Mouse (Mus musculus): ENCODE measurements at regions not wholly inside any gene's neighbourhood (a gene's known extent, or its start where the extent isn't known, plus 50 kb on each side); places are given as distances from the start of the nearest gene placed in this dataset.

DNA sequence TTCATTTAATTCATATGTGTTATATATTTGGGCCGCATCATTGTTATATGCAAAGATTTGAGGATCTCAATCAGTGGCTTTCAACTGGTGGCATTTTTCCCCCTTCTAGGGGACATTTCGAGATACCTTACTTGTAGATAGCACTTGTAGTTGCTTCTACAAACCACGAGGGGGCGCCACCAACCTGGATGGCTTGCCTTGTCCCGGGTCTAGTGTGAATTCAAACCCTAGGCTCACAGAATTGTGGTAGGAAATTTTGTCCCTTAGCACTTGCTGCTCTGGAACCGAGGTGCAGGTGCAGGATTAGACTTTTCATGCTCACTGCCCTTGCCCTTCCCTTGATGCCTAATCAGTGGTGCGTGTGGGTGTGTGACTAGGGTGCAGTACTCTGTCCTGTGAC lies 252.2 kb downstream of the Uaca start:
- DNase-seq (ENCODE audit: low spot score), result peak; percentile 46

- DNase-seq (ENCODE audit: low spot score), result no peak
Measured at GRCm38 (mm10) chr9:61047289-61047688, 252.9 kb downstream of the Uaca start.

- no peak for DNase-seq (ENCODE audit: low spot score)
Measured at GRCm38 (mm10) chr9:61048576-61048975, 254.2 kb downstream of the Uaca start.

GRCm38 (mm10) chr9:61052621-61053020 lies 258.3 kb downstream of the Uaca start:
- DNase-seq (ENCODE audit: low spot score), result no peak

GRCm38 (mm10) chr9:61054427-61054826 lies 260.1 kb downstream of the Uaca start:
- no peak for DNase-seq (ENCODE audit: low spot score)

GRCm38 (mm10) chr9:61055392-61055791 lies 261.1 kb downstream of the Uaca start:
- DNase-seq (ENCODE audit: low spot score), result no peak

DNA sequence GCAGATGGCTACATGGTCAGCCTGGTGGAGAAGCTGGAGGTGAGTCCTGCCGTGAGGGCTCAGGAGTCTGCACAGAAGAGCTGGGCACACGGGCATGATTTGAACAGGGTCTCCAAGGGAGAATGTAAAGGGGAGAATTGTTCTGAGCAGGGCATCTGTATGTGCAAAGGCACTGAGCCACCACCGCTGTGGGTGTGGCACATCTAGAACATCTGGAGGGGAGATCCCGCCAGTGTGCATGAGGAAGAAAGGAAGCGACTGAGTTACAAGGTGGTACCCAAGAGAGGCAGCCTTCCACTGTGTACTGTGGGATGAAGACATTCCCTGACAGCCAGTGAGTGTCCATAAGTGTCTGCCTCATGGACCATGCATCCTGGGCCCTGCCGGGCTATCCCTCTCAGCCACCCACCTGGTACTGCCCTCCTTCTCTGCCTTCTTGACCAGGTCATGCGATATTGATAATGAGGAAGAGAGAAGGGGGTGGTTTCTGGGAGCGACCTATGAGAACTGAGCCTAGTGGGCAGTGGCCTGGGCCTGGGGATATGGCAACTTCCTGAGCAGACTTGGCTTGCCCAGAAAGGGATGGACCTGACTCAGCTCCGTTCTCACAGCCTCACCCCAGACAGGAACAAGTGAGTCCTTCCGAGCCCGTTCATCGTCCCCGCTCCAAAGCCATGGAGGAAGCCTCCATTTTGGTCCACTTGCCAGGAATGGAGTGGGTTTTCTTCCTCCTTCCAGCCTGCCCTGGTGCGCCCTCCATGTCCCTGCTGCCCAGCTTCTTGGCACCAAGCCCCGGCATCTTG lies 261.8 kb downstream of the Uaca start:
- no peak for DNase-seq (ENCODE audit: low spot score)

- DNase-seq (ENCODE audit: low spot score), result no peak
Measured at GRCm38 (mm10) chr9:61056731-61057270, 262.5 kb downstream of the Uaca start.

DNA sequence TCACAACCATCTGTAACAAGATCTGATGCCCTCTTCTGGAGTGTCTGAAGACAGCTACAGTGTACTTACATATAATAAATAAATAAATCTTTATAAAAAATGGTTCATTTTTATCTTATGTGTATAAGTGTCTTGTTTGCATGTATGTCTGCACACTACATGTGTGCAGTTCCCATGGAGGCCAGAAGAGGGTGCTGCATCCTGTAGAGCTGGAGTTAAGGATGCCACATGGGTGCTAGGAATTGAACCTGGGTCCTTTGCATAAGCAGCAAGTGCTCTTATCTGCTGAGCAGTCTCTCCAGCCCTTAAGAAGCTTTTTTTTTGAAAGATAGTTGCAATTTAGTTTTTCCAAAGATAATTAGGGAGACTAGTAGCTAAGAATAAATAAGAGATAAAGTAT lies 264.9 kb downstream of the Uaca start:
- no peak for DNase-seq (ENCODE audit: low spot score)

GRCm38 (mm10) chr9:61060958-61061357 lies 266.6 kb downstream of the Uaca start:
- no peak for DNase-seq (ENCODE audit: low spot score)

- no peak for DNase-seq (ENCODE audit: low spot score)
Measured at GRCm38 (mm10) chr9:61064714-61065305, 270.5 kb downstream of the Uaca start.

DNA sequence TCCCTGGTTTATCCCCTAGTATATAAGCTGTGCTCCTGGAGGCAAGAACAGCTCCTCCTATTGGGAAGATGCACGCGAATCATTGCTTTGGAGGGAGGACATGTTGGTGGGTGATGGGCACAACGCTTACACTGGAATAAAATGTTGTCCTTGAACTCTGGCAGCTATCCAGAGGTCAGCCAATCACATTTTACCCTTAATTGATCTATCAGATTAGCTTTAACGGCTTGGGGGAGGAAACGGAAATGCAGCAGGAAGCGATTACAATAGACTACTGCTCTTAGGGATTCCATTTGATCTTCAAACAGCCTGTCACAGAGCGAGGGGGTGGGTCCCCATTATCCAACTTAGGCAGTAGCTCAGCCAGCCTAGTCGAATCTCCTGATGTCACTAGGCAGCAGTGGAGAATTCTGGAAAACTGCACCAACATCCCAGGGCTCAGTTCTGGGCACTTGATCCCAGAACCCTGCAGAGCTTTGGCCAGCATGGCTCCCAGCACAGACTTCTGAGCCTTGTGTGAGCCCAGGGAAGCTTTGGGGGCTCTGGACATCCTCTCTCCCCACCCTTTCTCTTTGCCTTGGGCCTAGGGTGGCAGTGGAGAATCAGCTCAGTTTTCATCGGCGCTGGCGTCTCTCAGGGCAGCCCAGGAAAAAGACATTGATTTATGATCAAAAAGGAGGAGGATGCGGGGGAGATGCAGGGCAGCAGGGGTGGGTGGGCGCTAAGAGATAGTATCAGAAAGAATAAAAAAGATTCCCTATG lies 275.4 kb downstream of the Uaca start:
- DNase-seq (ENCODE audit: low spot score), result no peak

- no peak for DNase-seq (ENCODE audit: low spot score)
Measured at GRCm38 (mm10) chr9:61070315-61070707, 276.0 kb downstream of the Uaca start.

DNA sequence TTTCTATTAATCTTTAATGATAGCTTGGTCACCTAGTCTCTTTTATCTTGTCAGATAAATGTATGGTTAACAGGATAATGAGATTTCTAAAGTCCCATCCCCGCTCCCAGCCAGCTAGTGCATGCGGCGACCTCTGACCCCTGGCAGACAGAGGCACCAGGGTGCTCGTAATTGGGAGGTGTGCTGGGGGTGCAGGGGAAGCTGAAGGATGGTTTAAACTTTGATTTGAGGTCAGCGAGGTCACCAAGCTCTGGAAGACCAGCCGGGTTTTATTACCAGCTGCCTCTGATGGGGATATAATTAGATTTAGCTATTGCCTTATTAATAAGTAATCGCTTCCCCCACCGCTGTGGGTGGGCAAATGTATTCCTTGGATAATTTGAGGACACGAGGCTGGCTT lies 276.5 kb downstream of the Uaca start:
- DNase-seq (ENCODE audit: low spot score), result no peak

DNA sequence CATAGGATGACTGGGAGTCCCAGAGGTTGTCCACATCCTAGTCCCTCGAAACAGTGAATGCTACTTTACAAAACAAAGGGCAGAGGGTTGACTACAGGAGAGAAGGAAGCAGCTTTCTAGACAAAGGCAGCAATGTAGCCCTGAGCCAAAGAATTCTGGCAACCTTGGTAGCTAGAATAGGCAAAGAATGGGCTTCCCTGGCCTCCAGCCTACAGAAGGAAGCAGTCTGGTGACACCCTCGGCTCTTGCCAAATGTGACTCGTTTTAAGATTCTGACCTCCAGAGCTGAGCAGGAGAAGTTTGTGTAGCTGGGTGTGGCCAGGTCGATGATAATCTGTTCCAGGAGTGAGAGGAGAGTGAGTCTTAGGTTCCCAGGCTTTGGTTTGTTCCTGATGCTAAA lies 279.1 kb downstream of the Uaca start:
- DNase-seq (ENCODE audit: low spot score), result no peak

- no peak for DNase-seq (ENCODE audit: low spot score)
Measured at GRCm38 (mm10) chr9:61075071-61075470, 280.7 kb downstream of the Uaca start.

DNA sequence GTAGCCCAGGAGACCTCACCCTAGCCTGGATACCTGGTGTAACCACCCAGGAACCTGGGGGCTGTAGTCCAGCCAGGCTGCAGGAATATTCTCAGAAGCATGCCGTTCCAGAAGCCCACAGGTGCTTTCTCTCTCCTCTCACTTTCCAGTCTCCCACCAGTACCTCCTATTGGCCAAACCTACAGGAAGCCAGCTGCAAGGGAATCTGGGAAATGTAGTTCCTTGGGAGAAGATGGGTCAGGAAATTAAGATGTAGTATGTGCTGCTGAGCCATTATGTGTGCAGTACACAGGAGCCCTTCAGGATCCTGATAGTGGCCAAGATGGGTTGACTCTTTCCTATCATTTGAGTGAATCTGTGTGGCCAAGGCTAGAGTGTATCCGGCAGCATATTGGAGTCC lies 282.8 kb downstream of the Uaca start:
- no peak for DNase-seq (ENCODE audit: low spot score)

GRCm38 (mm10) chr9:61077807-61078206 lies 283.5 kb downstream of the Uaca start:
- DNase-seq (ENCODE audit: low spot score), result no peak

GRCm38 (mm10) chr9:61081474-61082021 lies 287.2 kb downstream of the Uaca start:
- DNase-seq (ENCODE audit: low spot score), result no peak

- no peak for DNase-seq (ENCODE audit: low spot score)
Measured at GRCm38 (mm10) chr9:61084655-61085230, 287.4 kb upstream of the Tle3 start.

DNA sequence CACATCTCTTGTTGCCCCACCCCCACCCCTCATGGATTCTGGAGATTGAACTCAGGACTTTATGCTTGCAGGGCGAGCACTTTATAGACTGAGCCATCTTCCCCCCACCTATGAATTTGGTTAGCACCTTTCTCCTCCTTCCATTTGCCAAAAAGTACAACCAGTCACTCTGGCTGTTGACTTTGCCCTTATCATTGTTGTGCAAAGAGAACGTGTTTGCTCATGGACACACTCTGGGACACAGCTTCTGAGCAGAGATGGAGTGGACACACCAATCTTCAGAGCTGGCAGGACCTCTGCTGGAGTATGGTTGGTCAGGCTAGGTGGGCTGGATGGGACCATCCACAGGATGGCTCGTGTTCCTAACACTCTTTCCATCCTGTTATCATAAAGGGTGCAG lies 285.1 kb upstream of the Tle3 start:
- no peak for DNase-seq (ENCODE audit: low spot score)

DNA sequence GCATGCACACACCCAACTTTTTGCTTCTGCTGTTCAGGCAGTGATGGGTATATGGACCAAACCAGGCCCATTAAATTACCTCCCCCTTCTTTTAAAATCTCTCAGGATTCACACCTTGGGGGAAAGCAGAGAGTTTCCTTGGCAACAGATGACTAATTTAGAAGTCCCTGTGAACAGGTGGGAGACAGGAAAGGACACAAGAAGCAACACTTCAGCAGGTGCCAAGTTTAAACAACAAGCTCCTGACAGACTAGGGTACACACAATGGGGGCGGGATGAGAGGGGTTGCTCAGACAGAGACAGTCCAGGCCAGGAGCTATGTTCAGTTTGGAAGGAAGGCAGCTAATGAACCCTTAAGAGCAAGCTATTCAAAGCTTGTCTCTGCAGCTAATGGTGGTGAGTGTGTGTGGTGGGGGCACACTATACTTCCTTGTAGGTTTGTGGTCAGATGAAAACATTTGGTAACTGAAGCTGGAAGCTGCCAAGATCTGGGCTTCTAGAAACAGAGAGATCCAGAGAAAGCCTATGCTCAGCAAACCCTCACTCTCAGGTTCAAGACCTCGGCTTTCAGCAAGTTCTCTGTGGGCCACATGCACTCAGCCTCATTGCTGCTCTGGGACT lies 283.0 kb upstream of the Tle3 start:
- no peak for DNase-seq (ENCODE audit: low spot score)

All from ovary, postnatal 10 days (tissue).